Mouse (Mus musculus): ENCODE results near the gene Pik3ap1. TPM values are rescaled to one million over a fixed set of nuclear protein-coding genes. Genes with fewer than 3 reads are reported as not detected.

Pik3ap1 gene
- polyA plus RNA-seq, 1 experiment from 2014 or later: 8.6 TPM

GRCm38 (mm10) chr19:41303433-41303832 is 81.5 kb downstream of the Pik3ap1 start:
- no peak for TF ChIP-seq EP300 (IDR thresholded peaks at IDR 0.05)
- TF ChIP-seq CTCF (IDR thresholded peaks at IDR 0.05): no peak
- H3K4me2 ChIP-seq (replicated peaks; ENCODE audit: low read depth, low read length): no peak overlapping the region
- no peaks in the 10 kb centered on the region for H3K27me3 ChIP-seq (replicated peaks; ENCODE audit: insufficient read depth, low read length)
- no peaks in the 10 kb centered on the region for H3K9me3 ChIP-seq (ENCODE audit: low read length)
- no peak overlapping the region for H3K4me3 ChIP-seq (ENCODE audit: low read depth, low read length)
- H3K36me3 ChIP-seq (ENCODE audit: insufficient read depth, low read length): no peaks in the 10 kb centered on the region
- ATAC-seq: no peak
- H3K9ac ChIP-seq (replicated peaks; ENCODE audit: low read depth): no peak overlapping the region
- no peak overlapping the region for H3K27ac ChIP-seq (ENCODE audit: low read length)
- no peak for DNase-seq (ENCODE audit: low spot score)
- 43% methylated on average over 6 of the region's 6 CpGs for WGBS
- no peaks in the 10 kb centered on the region for H3K4me1 ChIP-seq (ENCODE audit: insufficient read depth, low read depth, low read length)

- H3K4me3 ChIP-seq (ENCODE audit: low read depth, low read length): no peak overlapping the region
- no peak overlapping the region for H3K27ac ChIP-seq (ENCODE audit: low read length)
- no peak for DNase-seq (ENCODE audit: low spot score)
- H3K9me3 ChIP-seq (ENCODE audit: low read length): no peaks in the 10 kb centered on the region
- no peaks in the 10 kb centered on the region for H3K4me1 ChIP-seq (ENCODE audit: insufficient read depth, low read depth, low read length)
- no peak overlapping the region for H3K4me2 ChIP-seq (replicated peaks; ENCODE audit: low read depth, low read length)
- TF ChIP-seq EP300 (IDR thresholded peaks at IDR 0.05) (no peak), CTCF (IDR thresholded peaks at IDR 0.05) (no peak)
- no peak overlapping the region for H3K9ac ChIP-seq (replicated peaks; ENCODE audit: low read depth)
- H3K27me3 ChIP-seq (replicated peaks; ENCODE audit: insufficient read depth, low read length): no peaks in the 10 kb centered on the region
- no peak for ATAC-seq
- WGBS: 54% methylated on average over 6 of the region's 6 CpGs
- H3K36me3 ChIP-seq (ENCODE audit: insufficient read depth, low read length): no peaks in the 10 kb centered on the region
These were observed 83.0 kb downstream of the Pik3ap1 start for GRCm38 (mm10) chr19:41301856-41302255.

GRCm38 (mm10) chr19:41299446-41299845 is 85.5 kb downstream of the Pik3ap1 start:
- Histone ChIP-seq H3K4me2 (replicated peaks; ENCODE audit: low read depth, low read length) (no peak overlapping the region), H3K27me3 (replicated peaks; ENCODE audit: insufficient read depth, low read length) (no peaks in the 10 kb centered on the region), H3K4me1 (ENCODE audit: insufficient read depth, low read depth, low read length) (no peaks in the 10 kb centered on the region), H3K9me3 (ENCODE audit: low read length) (no peaks in the 10 kb centered on the region), H3K9ac (replicated peaks; ENCODE audit: low read depth) (no peak overlapping the region), H3K27ac (ENCODE audit: low read length) (no peak overlapping the region), H3K4me3 (ENCODE audit: low read depth, low read length) (no peak overlapping the region), H3K36me3 (ENCODE audit: insufficient read depth, low read length) (no peaks in the 10 kb centered on the region)
- DNase-seq (ENCODE audit: low spot score): no peak
- WGBS: 85% methylated on average over 8 of the region's 8 CpGs
- no peak for ATAC-seq
- no peak for TF ChIP-seq CTCF (IDR thresholded peaks at IDR 0.05)
- no peak for TF ChIP-seq EP300 (IDR thresholded peaks at IDR 0.05)

GRCm38 (mm10) chr19:41290952-41291619 is 93.8 kb downstream of the Pik3ap1 start:
- Histone ChIP-seq H3K4me3 (ENCODE audit: low read depth, low read length) (no peak overlapping the region), H3K4me2 (replicated peaks; ENCODE audit: low read depth, low read length) (no peak overlapping the region), H3K9ac (replicated peaks; ENCODE audit: low read depth) (no peak overlapping the region), H3K36me3 (ENCODE audit: insufficient read depth, low read length) (no peaks in the 10 kb centered on the region), H3K4me1 (ENCODE audit: insufficient read depth, low read depth, low read length) (no peaks in the 10 kb centered on the region), H3K27ac (ENCODE audit: low read length) (no peak overlapping the region), H3K9me3 (ENCODE audit: low read length) (no peaks in the 10 kb centered on the region), H3K27me3 (replicated peaks; ENCODE audit: insufficient read depth, low read length) (no peaks in the 10 kb centered on the region)
- DNase-seq (ENCODE audit: low spot score): no peak
- TF ChIP-seq EP300 (IDR thresholded peaks at IDR 0.05) (no peak), CTCF (IDR thresholded peaks at IDR 0.05) (peak; percentile 68)
- WGBS: 57% methylated on average over 5 of the region's 5 CpGs
- no peak for ATAC-seq

- no peak overlapping the region for H3K27ac ChIP-seq (ENCODE audit: low read length)
- no peaks in the 10 kb centered on the region for H3K27me3 ChIP-seq (replicated peaks; ENCODE audit: insufficient read depth, low read length)
- DNase-seq (ENCODE audit: low spot score) (no peak), ATAC-seq (no peak)
- no peaks in the 10 kb centered on the region for H3K9me3 ChIP-seq (ENCODE audit: low read length)
- H3K9ac ChIP-seq (replicated peaks; ENCODE audit: low read depth): no peak overlapping the region
- TF ChIP-seq EP300 (IDR thresholded peaks at IDR 0.05): no peak
- no peak for TF ChIP-seq CTCF (IDR thresholded peaks at IDR 0.05)
- WGBS: 72% methylated on average over 6 of the region's 6 CpGs
- no peaks in the 10 kb centered on the region for H3K36me3 ChIP-seq (ENCODE audit: insufficient read depth, low read length)
- no peaks in the 10 kb centered on the region for H3K4me1 ChIP-seq (ENCODE audit: insufficient read depth, low read depth, low read length)
- no peak overlapping the region for H3K4me3 ChIP-seq (ENCODE audit: low read depth, low read length)
- no peak overlapping the region for H3K4me2 ChIP-seq (replicated peaks; ENCODE audit: low read depth, low read length)
These were observed 96.3 kb downstream of the Pik3ap1 start for GRCm38 (mm10) chr19:41288568-41288967.

- ATAC-seq (no peak), DNase-seq (ENCODE audit: low spot score) (no peak)
- no peak overlapping the region for H3K27ac ChIP-seq (ENCODE audit: low read length)
- 83% methylated on average over 7 of the region's 7 CpGs for WGBS
- H3K9me3 ChIP-seq (ENCODE audit: low read length): no peaks in the 10 kb centered on the region
- no peak overlapping the region for H3K9ac ChIP-seq (replicated peaks; ENCODE audit: low read depth)
- TF ChIP-seq EP300 (IDR thresholded peaks at IDR 0.05) (no peak), CTCF (IDR thresholded peaks at IDR 0.05) (no peak)
- no peaks in the 10 kb centered on the region for H3K4me1 ChIP-seq (ENCODE audit: insufficient read depth, low read depth, low read length)
- no peak overlapping the region for H3K4me2 ChIP-seq (replicated peaks; ENCODE audit: low read depth, low read length)
- no peaks in the 10 kb centered on the region for H3K36me3 ChIP-seq (ENCODE audit: insufficient read depth, low read length)
- H3K4me3 ChIP-seq (ENCODE audit: low read depth, low read length): no peak overlapping the region
- H3K27me3 ChIP-seq (replicated peaks; ENCODE audit: insufficient read depth, low read length): no peaks in the 10 kb centered on the region
These were observed 97.7 kb downstream of the Pik3ap1 start for GRCm38 (mm10) chr19:41287224-41287623.

GRCm38 (mm10) chr19:41284515-41284914 is 100.4 kb downstream of the Pik3ap1 start:
- no peak for TF ChIP-seq CTCF (IDR thresholded peaks at IDR 0.05)
- TF ChIP-seq EP300 (IDR thresholded peaks at IDR 0.05): no peak
- Histone ChIP-seq H3K9me3 (ENCODE audit: low read length) (no peaks in the 10 kb centered on the region), H3K36me3 (ENCODE audit: insufficient read depth, low read length) (no peaks in the 10 kb centered on the region), H3K9ac (replicated peaks; ENCODE audit: low read depth) (no peak overlapping the region), H3K4me1 (ENCODE audit: insufficient read depth, low read depth, low read length) (no peaks in the 10 kb centered on the region), H3K4me2 (replicated peaks; ENCODE audit: low read depth, low read length) (no peak overlapping the region), H3K27me3 (replicated peaks; ENCODE audit: insufficient read depth, low read length) (no peaks in the 10 kb centered on the region), H3K27ac (ENCODE audit: low read length) (no peak overlapping the region), H3K4me3 (ENCODE audit: low read depth, low read length) (no peak overlapping the region)
- DNase-seq (ENCODE audit: low spot score) (no peak), ATAC-seq (no peak)
- 43% methylated on average over 6 of the region's 6 CpGs for WGBS
